Mouse (Mus musculus) adrenal gland, postnatal 14 days (tissue): ENCODE data around the gene Opcml. TPM values are rescaled to one million over a fixed set of nuclear protein-coding genes. Genes with fewer than 3 reads are reported as not detected.

Experiments
- microRNA-seq, 2 experiments: library from miRNA; unstranded; fragments of <30 nt; microRNA quantifications; one replicate each; pipeline ENCODE4 v1.2.0; 2021
- total RNA-seq: library from RNA; stranded (reverse); gene quantifications from 2 replicates; pipeline ENCODE4 v1.2.3, GENCODE M21; 2021

Gene Opcml
- total RNA-seq, 1 experiment from 2014 or later = 1.4 TPM

Small RNAs within 50 kb of the gene (microRNA-seq; reads per million reads assigned to microRNA genes)
- 0 reads per million in 2 experiments for gene Gm44316
